Mouse (Mus musculus) layer of hippocampus, adult 2 months (tissue): ENCODE measurements at regions not wholly inside any gene's neighbourhood (a gene's known extent, or its start where the extent isn't known, plus 50 kb on each side); places are given as distances from the start of the nearest gene placed in this dataset.
A peak's percentile ranks its signal among the peaks of the same experiment; 100 is the strongest.

ENCODE experiments used
- DNase-seq, 2 experiments: peaks; one replicate each; pipeline ENCODE4 v3.0.0; 2022; ENCODE audit warnings: low spot score in 2 of 2
- H3K27ac ChIP-seq: fragments of 200-600 bp; 2 replicates; pipeline ENCODE4 v1.8.1; 2022
- H3K4me3 ChIP-seq: fragments of 200-600 bp; 2 replicates; pipeline ENCODE4 v1.8.1; 2022; ENCODE audit warnings: mild to moderate bottlenecking
- CTCF ChIP-seq: fragments of 200-600 bp; conservative IDR thresholded peaks from 2 replicates; pipeline ENCODE4 v1.8.1; 2022; ENCODE audit warnings: antibody characterized with exemption, mild to moderate bottlenecking, moderate library complexity

DNA sequence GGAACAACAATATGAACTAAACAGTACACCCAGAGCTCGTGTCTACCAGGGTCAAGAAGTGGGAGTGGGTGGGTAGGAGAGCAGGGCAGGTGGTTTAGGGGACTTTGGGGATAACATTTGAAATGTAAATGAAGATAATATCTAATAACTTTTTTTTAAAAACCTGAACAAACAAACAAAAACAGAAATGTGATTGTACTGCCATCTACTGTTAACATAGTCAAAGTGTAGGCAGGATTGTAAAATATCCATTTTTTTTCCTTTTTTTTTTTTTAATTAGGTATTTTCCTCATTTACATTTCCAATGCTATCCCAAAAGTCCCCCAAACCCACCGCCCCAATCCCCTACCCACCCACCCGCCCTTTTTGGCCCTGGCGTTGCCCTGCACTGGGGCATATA is 1351.5 kb downstream of the Rpia start:
- no peak overlapping the region for H3K4me3 ChIP-seq
- TF ChIP-seq CTCF = peak; percentile 37
- DNase-seq = no peak
- no peak overlapping the region for H3K27ac ChIP-seq
